Comparison of ENCODE assay signal across 15 mouse cellular contexts in genomic region chr14:21119653-21120313, GRCm38 (mm10).
A peak's percentile ranks its signal among the peaks of the same experiment; 100 is the strongest.
DNase-seq lines count a peak whose midpoint lies in the region; ATAC-seq and TF ChIP-seq lines count a peak whose summit lies in the region.
"Had no signal": no experiment of that assay in that cellular context is flagged by ENCODE, and none has a peak within 500 bp of the region (broad histone marks: within the 10 kb centered on the region; RNA-seq: fewer than 3 reads in every experiment).

No protein-coding gene starts in this region.

- H3K79me2 ChIP-seq in liver, adult 2 months (ENCODE audit: control insufficient read depth, insufficient read depth, low read length) = peaks cover 25% of the 10 kb centered on the region; the same call in 1 of the 2 replicates

- H3K9me3 ChIP-seq in heart, embryonic 13.5 days = no peaks in the 10 kb centered on the region
- H3K9me3 ChIP-seq in lung, postnatal 0 days (ENCODE audit: low read length) = no peaks in the 10 kb centered on the region
- H3K9me3 ChIP-seq: embryonic facial prominence, embryonic 15.5 days; forebrain, embryonic 15.5 days; hindbrain, embryonic 10.5 days; intestine, embryonic 15.5 days had no signal

- peak overlapping the region; percentile 88 for H3K27ac ChIP-seq in gastrocnemius, adult 2 months
- peak overlapping the region; percentile 67 for H3K27ac ChIP-seq in heart, embryonic 13.5 days (replicated peaks)
- peak overlapping the region; percentile 27 for H3K27ac ChIP-seq in liver, adult 2 months (replicated peaks; ENCODE audit: insufficient read depth, low read depth, low read length)
- no peak overlapping the region for H3K27ac ChIP-seq in lung, postnatal 0 days (ENCODE audit: low read length)
- H3K27ac ChIP-seq: embryonic facial prominence, embryonic 15.5 days; forebrain, embryonic 15.5 days; hindbrain, embryonic 10.5 days; hindbrain, embryonic 14.5 days; intestine, embryonic 15.5 days had no signal

- H3K27me3 ChIP-seq in heart, embryonic 13.5 days (replicated peaks) = no peaks in the 10 kb centered on the region
- no peaks in the 10 kb centered on the region for H3K27me3 ChIP-seq in liver, adult 2 months (ENCODE audit: control insufficient read depth, insufficient read depth, low read length)
- H3K27me3 ChIP-seq in splenic B cell, adult 2 months (ENCODE audit: control insufficient read depth, insufficient read depth, low read length, poor library complexity, severe bottlenecking) = no peaks in the 10 kb centered on the region
- no peaks in the 10 kb centered on the region for H3K27me3 ChIP-seq in lung, postnatal 0 days (replicated peaks; ENCODE audit: insufficient read depth, low read length)
- H3K27me3 ChIP-seq: embryonic facial prominence, embryonic 15.5 days; forebrain, embryonic 15.5 days; intestine, embryonic 15.5 days had no signal

- no peak for TF ChIP-seq CTCF in gastrocnemius, adult 2 months (IDR thresholded peaks at IDR 0.05)
- no peak for TF ChIP-seq CTCF in liver, adult 2 months (IDR thresholded peaks at IDR 0.05; ENCODE audit: low read depth, low read length)
- TF ChIP-seq CTCF in lung, postnatal 0 days (IDR thresholded peaks at IDR 0.05) = no peak

- 42% methylated on average over 9 of the region's 9 CpGs for WGBS in heart, embryonic 13.5 days
- 41% methylated on average over 9 of the region's 9 CpGs for WGBS in liver, adult 2 months
- WGBS in lung, postnatal 0 days = 84% methylated on average over 9 of the region's 9 CpGs

- DNase-seq in gastrocnemius, adult 2 months = peak; percentile 24
- no peak for DNase-seq in gastrocnemius, adult 8-10 months (ENCODE audit: low spot score in 2 of 2)
- no peak for DNase-seq in heart, postnatal 25 days (ENCODE audit: low spot score)
- peak; percentile 63 for DNase-seq in liver, adult 2 months (ENCODE audit: extremely low read depth, low read depth, low spot score)
- DNase-seq in liver = no peak
- peak; percentile 44 for DNase-seq in splenic B cell, adult 2 months (ENCODE audit: low read depth, low spot score)
- DNase-seq in lung, postnatal 0 days (ENCODE audit: low spot score) = no peak
- DNase-seq: kidney, adult 18-20 months had no signal

- TF ChIP-seq POLR2A in liver, adult 2 months (IDR thresholded peaks at IDR 0.05; ENCODE audit: extremely low read depth, insufficient read depth, low read length) = no peak

- no peak; the same call in 1 of the 2 replicates for ATAC-seq in heart, embryonic 13.5 days (ENCODE audit: extremely low read depth, insufficient number of reproducible peaks, low FRiP score, low TSS enrichment)
- ATAC-seq in lung, postnatal 0 days = no peak
- ATAC-seq: forebrain, embryonic 15.5 days; intestine, embryonic 15.5 days had no signal

- intact Hi-C loops in gastrocnemius, adult 2 months (cut with DNase I) = loop anchor here (5.0 kb wide), 1 partner anchor 623 kb away; no protein-coding TSS in a partner anchor
- intact Hi-C loops in heart, postnatal 25 days (cut with DNase I) = loop anchor here (2.0 to 10.0 kb wide), 3 partner anchors 195 to 621 kb away; partner anchors contain the start of gene Vcl

- H3K36me3 ChIP-seq in heart, embryonic 13.5 days = 0 out of 2 replicates have a peak, but pooled peaks cover 4% of the 10 kb centered on the region
- H3K36me3 ChIP-seq in liver, adult 2 months (ENCODE audit: control insufficient read depth, insufficient read depth, low read length) = peaks cover 7% of the 10 kb centered on the region
- no peaks in the 10 kb centered on the region for H3K36me3 ChIP-seq in splenic B cell, adult 2 months (ENCODE audit: control insufficient read depth, insufficient read depth, low read length, poor library complexity, severe bottlenecking)
- H3K36me3 ChIP-seq in lung, postnatal 0 days (ENCODE audit: insufficient read depth, low read length) = no peaks in the 10 kb centered on the region
- H3K36me3 ChIP-seq: embryonic facial prominence, embryonic 15.5 days; forebrain, embryonic 15.5 days; intestine, embryonic 15.5 days had no signal

- peaks cover 45% of the 10 kb centered on the region for H3K4me1 ChIP-seq in heart, embryonic 13.5 days
- peaks cover 33% of the 10 kb centered on the region for H3K4me1 ChIP-seq in liver, adult 2 months (ENCODE audit: control insufficient read depth, insufficient read depth, low read length)
- H3K4me1 ChIP-seq in lung, postnatal 0 days (ENCODE audit: insufficient read depth, low read depth, low read length) = no peaks in the 10 kb centered on the region
- H3K4me1 ChIP-seq: embryonic facial prominence, embryonic 15.5 days; forebrain, embryonic 15.5 days; hindbrain, embryonic 10.5 days had no signal

- no peak overlapping the region for H3K4me2 ChIP-seq in heart, embryonic 13.5 days
- no peak overlapping the region for H3K4me2 ChIP-seq in lung, postnatal 0 days (replicated peaks; ENCODE audit: low read depth, low read length)
- H3K4me2 ChIP-seq: embryonic facial prominence, embryonic 15.5 days; forebrain, embryonic 15.5 days; hindbrain, embryonic 14.5 days; intestine, embryonic 15.5 days had no signal

- H3K4me3 ChIP-seq in gastrocnemius, adult 2 months = no peak overlapping the region
- H3K4me3 ChIP-seq in heart, embryonic 13.5 days = no peak overlapping the region
- no peak overlapping the region for H3K4me3 ChIP-seq in liver, adult 2 months (ENCODE audit: insufficient read depth, low read depth, low read length)
- no peak overlapping the region for H3K4me3 ChIP-seq in lung, postnatal 0 days (ENCODE audit: low read depth, low read length)
- H3K4me3 ChIP-seq: embryonic facial prominence, embryonic 15.5 days; erythroblast, embryonic 14.5 days; forebrain, embryonic 15.5 days; hindbrain, embryonic 10.5 days; intestine, embryonic 15.5 days had no signal

- H3K9ac ChIP-seq in heart, embryonic 13.5 days = no peak overlapping the region
- H3K9ac ChIP-seq in liver, adult 2 months (ENCODE audit: low read depth, low read length) = no peak overlapping the region
- no peak overlapping the region for H3K9ac ChIP-seq in lung, postnatal 0 days (replicated peaks; ENCODE audit: low read depth)
- H3K9ac ChIP-seq: embryonic facial prominence, embryonic 15.5 days; forebrain, embryonic 15.5 days; hindbrain, embryonic 14.5 days; intestine, embryonic 15.5 days had no signal

- TF ChIP-seq EP300 in lung, postnatal 0 days (IDR thresholded peaks at IDR 0.05) = no peak

Comparison
In these comparisons a context has a peak if more than half of its experiments do, and no peak if none do; other contexts are left out.
1. DNase-seq: peak in gastrocnemius, adult 2 months (single experiment), liver, adult 2 months (single experiment) and splenic B cell, adult 2 months (single experiment); none in gastrocnemius, adult 8-10 months (0 of 2), heart, postnatal 25 days (single experiment), liver (single experiment) and lung, postnatal 0 days (single experiment).